Mouse (Mus musculus) adrenal gland (tissue): ENCODE results near the gene Npsr1.

Experiments
- intact Hi-C: fragments of 180-260 bp; cut with DNase I; formaldehyde crosslinking; loops from one replicate; pipeline ENCODE4 v1.15.1; 2025
- long read RNA-seq, 2 experiments: library from polyadenylated mRNA; unstranded; transcript quantifications; one replicate each; pipeline ENCODE4 v2.0.0; 2020; ENCODE audit warnings: borderline replicate concordance in 1 of 2; ENCODE audit not compliant: insufficient replicate concordance in 1 of 2

The Npsr1 gene
- long read RNA-seq, experiment 1, result 0 reads
- long read RNA-seq, experiment 2, result 0 reads

- intact Hi-C loops, result no loop called here
Measured at GRCm38 (mm10) chr9:24097696-24098095, at the start of gene Npsr1. Gene Npsr1, plus strand, starts transcription at chr9:24097996.

- intact Hi-C loops, result no loop called here
Measured at GRCm38 (mm10) chr9:24051538-24051937, 46.3 kb upstream of the Npsr1 start.

GRCm38 (mm10) chr9:24063251-24063650 is 34.5 kb upstream of the Npsr1 start:
- intact Hi-C loops, result no loop called here

- intact Hi-C loops, result no loop called here
Measured at GRCm38 (mm10) chr9:24071664-24072063, 26.1 kb upstream of the Npsr1 start.

GRCm38 (mm10) chr9:24077596-24077995 is 20.2 kb upstream of the Npsr1 start:
- intact Hi-C loops, result no loop called here

- intact Hi-C loops, result no loop called here
Measured at GRCm38 (mm10) chr9:24091875-24092274, 5.9 kb upstream of the Npsr1 start.

GRCm38 (mm10) chr9:24098526-24098925 is 730 bp downstream of the Npsr1 start:
- intact Hi-C loops, result no loop called here

GRCm38 (mm10) chr9:24099631-24100030 is 1.8 kb downstream of the Npsr1 start:
- intact Hi-C loops, result no loop called here

- intact Hi-C loops, result loop anchor here (1.0 kb wide), 1 partner anchor 397 kb away; no protein-coding TSS in a partner anchor
Measured at GRCm38 (mm10) chr9:24119423-24119822, 21.6 kb downstream of the Npsr1 start.

- intact Hi-C loops, result no loop called here
Measured at GRCm38 (mm10) chr9:24133142-24133541, 35.3 kb downstream of the Npsr1 start.

GRCm38 (mm10) chr9:24136354-24136753 is 38.6 kb downstream of the Npsr1 start:
- intact Hi-C loops, result no loop called here

- intact Hi-C loops, result no loop called here
Measured at GRCm38 (mm10) chr9:24144341-24144740, 46.5 kb downstream of the Npsr1 start.

- intact Hi-C loops, result no loop called here
Measured at GRCm38 (mm10) chr9:24157208-24157607, 59.4 kb downstream of the Npsr1 start.

- intact Hi-C loops, result no loop called here
Measured at GRCm38 (mm10) chr9:24160409-24160808, 62.6 kb downstream of the Npsr1 start.

- intact Hi-C loops, result no loop called here
Measured at GRCm38 (mm10) chr9:24168501-24168900, 70.7 kb downstream of the Npsr1 start.

GRCm38 (mm10) chr9:24170728-24171127 is 72.9 kb downstream of the Npsr1 start:
- intact Hi-C loops, result no loop called here

- intact Hi-C loops, result no loop called here
Measured at GRCm38 (mm10) chr9:24178744-24179143, 80.9 kb downstream of the Npsr1 start.

GRCm38 (mm10) chr9:24180926-24181325 is 83.1 kb downstream of the Npsr1 start:
- intact Hi-C loops, result no loop called here

GRCm38 (mm10) chr9:24186289-24186688 is 88.5 kb downstream of the Npsr1 start:
- intact Hi-C loops, result no loop called here

GRCm38 (mm10) chr9:24189511-24190260 is 91.9 kb downstream of the Npsr1 start:
- intact Hi-C loops, result no loop called here

GRCm38 (mm10) chr9:24190261-24190588 is 92.4 kb downstream of the Npsr1 start:
- intact Hi-C loops, result no loop called here

GRCm38 (mm10) chr9:24198254-24198653 is 100.5 kb downstream of the Npsr1 start:
- intact Hi-C loops, result no loop called here

- intact Hi-C loops, result no loop called here
Measured at GRCm38 (mm10) chr9:24211636-24212035, 113.8 kb downstream of the Npsr1 start.
